Mouse (Mus musculus) adrenal gland, postnatal 10 days (tissue): ENCODE measurements at regions not wholly inside any gene's neighbourhood (a gene's known extent, or its start where the extent isn't known, plus 50 kb on each side); places are given as distances from the start of the nearest gene placed in this dataset.

ENCODE experiments used
- DNase-seq: peaks from one replicate; pipeline ENCODE4 v3.0.0; 2021; ENCODE audit warnings: mixed read lengths

DNA sequence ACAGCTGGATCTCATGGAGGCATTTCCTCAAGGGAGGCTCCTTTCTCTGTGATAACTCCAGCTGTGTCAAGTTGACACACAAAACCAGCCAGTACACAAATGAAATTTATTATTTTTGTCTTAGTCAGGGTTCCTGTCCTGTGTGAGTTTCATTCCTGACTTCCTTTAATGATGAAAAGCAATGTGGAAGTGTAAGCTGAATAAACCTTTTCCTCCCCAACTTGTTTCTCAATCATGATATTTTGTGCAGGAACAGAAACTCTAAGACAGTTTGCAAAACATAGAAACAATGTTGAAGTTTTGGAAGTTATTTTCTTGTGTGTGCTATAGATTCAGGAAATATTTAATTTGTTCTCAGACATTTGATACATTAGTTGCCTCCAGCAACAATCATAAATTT is 526.9 kb downstream of the 1700017N19Rik start:
- no peak for DNase-seq

DNA sequence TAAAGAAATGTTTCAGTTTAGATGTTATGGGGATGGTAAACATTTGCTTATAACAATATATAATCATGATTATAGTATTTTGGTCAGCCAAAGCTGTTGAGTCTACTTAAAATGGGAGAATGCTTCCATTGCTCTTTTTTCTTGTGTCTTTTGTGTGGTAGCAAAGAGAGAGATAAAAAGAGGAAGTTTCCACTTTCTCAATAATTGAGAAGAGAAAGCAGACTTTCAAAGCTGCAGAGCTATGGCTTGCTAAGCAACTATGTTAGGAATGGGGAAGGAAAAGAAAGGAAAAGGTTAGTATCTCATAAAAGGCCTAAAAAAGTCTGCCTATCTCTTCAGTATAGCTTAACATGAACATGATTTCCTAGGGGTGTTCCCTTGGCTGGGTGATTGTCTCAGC is 529.9 kb downstream of the 1700017N19Rik start:
- DNase-seq, result no peak

DNA sequence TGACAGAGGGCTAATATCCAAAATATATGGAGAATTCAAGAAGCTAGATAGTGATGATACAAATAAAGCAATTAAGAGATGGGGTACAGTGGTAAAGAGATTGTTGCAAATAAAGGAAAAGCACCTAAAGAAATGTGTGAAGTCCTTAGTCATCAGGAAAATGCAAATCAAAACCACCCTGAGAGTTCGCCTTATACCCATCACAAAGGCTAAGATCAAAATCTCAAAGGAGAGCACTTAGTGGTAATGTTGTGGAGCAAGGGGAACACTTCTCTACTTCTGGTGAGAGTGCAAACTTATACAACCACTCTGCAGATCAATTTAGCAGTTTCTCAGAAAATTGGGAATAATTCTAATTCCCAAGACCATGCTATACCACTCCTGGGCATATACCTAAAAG is 514.2 kb upstream of the Mgat4c start:
- no peak for DNase-seq

DNA sequence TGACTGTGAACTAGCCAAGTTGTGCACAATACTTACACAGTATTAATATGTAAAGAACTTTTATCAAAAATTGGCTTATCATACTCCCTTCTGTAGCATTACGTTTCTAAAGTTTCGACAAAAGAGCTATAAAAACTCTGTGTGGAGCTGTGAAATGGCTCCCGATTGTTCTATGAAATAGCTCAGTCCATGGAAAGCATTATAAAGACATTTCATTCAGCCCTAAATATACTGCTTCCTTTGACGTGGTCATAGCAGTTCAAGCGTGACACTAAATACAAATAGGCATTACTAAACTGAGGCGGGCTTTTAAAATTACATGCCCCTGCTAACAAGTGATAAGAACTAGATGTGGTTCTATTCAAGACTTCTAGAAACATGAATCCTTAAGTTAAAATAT is 509.5 kb upstream of the Mgat4c start:
- DNase-seq, result no peak

DNA sequence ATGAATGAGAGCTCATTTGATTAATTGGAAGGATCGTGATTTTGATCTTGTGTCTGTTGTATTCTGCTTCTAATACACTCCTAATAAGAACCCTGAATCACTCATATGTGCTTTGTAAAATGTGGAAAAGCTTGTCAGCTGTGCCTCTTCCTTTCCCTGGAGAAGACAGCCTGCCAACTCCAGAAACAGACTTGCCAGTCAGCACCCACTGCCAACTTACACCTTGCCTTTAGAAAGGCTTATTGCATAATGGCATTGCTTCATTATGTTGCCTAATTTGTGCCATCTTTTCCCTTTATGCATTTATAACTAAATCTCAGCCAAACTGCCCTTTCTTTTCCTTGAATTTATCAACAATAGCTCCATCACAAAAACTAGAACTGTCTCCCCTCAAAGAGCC is 492.1 kb upstream of the Mgat4c start:
- peak; percentile 23 for DNase-seq
